Mouse (Mus musculus): ENCODE measurements around the gene Timmdc1. TPM values are rescaled to one million over a fixed set of nuclear protein-coding genes. Genes with fewer than 3 reads are reported as not detected.
"Not testable (repeated sequence)": the region's sequence is repeated elsewhere in the genome, so short reads cannot be mapped to it uniquely, and the experiment has no call there.

The Timmdc1 gene
- polyA plus RNA-seq, 1 experiment from 2014 or later = 27.3 TPM

- Histone ChIP-seq H3K4me1 (no peaks in the 10 kb centered on the region), H3K36me3 (0 out of 2 replicates have a peak, but pooled peaks cover 4% of the 10 kb centered on the region), H3K4me2 (no peak overlapping the region), H3K27ac (no peak overlapping the region), H3K4me3 (replicated peaks) (no peak overlapping the region), H3K9me3 (no peaks in the 10 kb centered on the region), H3K9ac (no peak overlapping the region), H3K27me3 (replicated peaks) (no peaks in the 10 kb centered on the region)
- no peak for ATAC-seq (ENCODE audit: insufficient read depth, low FRiP score, low read depth)
- 83% methylated on average over 3 of the region's 3 CpGs for WGBS
These were observed 29.9 kb downstream of the Timmdc1 start for GRCm38 (mm10) chr16:38492551-38492950.

GRCm38 (mm10) chr16:38483582-38484309 is 38.7 kb downstream of the Timmdc1 start:
- ATAC-seq (ENCODE audit: insufficient read depth, low FRiP score, low read depth) = peak; percentile 31; the same call in 1 of the 2 replicates
- H3K27me3 ChIP-seq (replicated peaks) = 0 out of 2 replicates have a peak, but pooled peaks cover 13% of the 10 kb centered on the region
- H3K36me3 ChIP-seq = no peaks in the 10 kb centered on the region
- no peaks in the 10 kb centered on the region for H3K9me3 ChIP-seq
- WGBS = 25% methylated on average over 42 of the region's 42 CpGs
- H3K4me1 ChIP-seq = peaks cover 6% of the 10 kb centered on the region
- peak overlapping the region; percentile 62 for H3K4me2 ChIP-seq
- H3K9ac ChIP-seq = no peak overlapping the region
- H3K27ac ChIP-seq = no peak overlapping the region
- H3K4me3 ChIP-seq (replicated peaks) = peak overlapping the region; percentile 36

- 20% methylated on average over 32 of the region's 32 CpGs for WGBS
- Histone ChIP-seq H3K4me3 (replicated peaks) (peak overlapping the region; percentile 36), H3K4me1 (peaks cover 6% of the 10 kb centered on the region), H3K9me3 (no peaks in the 10 kb centered on the region), H3K9ac (no peak overlapping the region), H3K36me3 (no peaks in the 10 kb centered on the region), H3K4me2 (peak overlapping the region; percentile 62), H3K27me3 (replicated peaks) (0 out of 2 replicates have a peak, but pooled peaks cover 13% of the 10 kb centered on the region), H3K27ac (no peak overlapping the region)
- ATAC-seq (ENCODE audit: insufficient read depth, low FRiP score, low read depth) = no peak
These were observed 39.5 kb downstream of the Timmdc1 start for GRCm38 (mm10) chr16:38482780-38483562.

- Histone ChIP-seq H3K4me1 (peaks cover 11% of the 10 kb centered on the region), H3K4me3 (replicated peaks) (no peak overlapping the region), H3K9ac (no peak overlapping the region), H3K4me2 (no peak overlapping the region), H3K36me3 (no peaks in the 10 kb centered on the region), H3K27me3 (replicated peaks) (0 out of 2 replicates have a peak, but pooled peaks cover 13% of the 10 kb centered on the region), H3K27ac (no peak overlapping the region), H3K9me3 (no peaks in the 10 kb centered on the region)
- no peak for ATAC-seq (ENCODE audit: insufficient read depth, low FRiP score, low read depth)
- 68% methylated on average over 4 of the region's 4 CpGs for WGBS
These were observed 41.1 kb downstream of the Timmdc1 start for GRCm38 (mm10) chr16:38481327-38481726.

GRCm38 (mm10) chr16:38478296-38478695 is 44.2 kb downstream of the Timmdc1 start:
- no peak overlapping the region for H3K27ac ChIP-seq
- WGBS = 89% methylated on average over 3 of the region's 3 CpGs
- peaks cover 9% of the 10 kb centered on the region for H3K4me1 ChIP-seq
- H3K27me3 ChIP-seq (replicated peaks) = 0 out of 2 replicates have a peak, but pooled peaks cover 6% of the 10 kb centered on the region
- no peak for ATAC-seq (ENCODE audit: insufficient read depth, low FRiP score, low read depth)
- no peak overlapping the region for H3K9ac ChIP-seq
- H3K4me3 ChIP-seq (replicated peaks) = no peak overlapping the region
- no peaks in the 10 kb centered on the region for H3K9me3 ChIP-seq
- H3K36me3 ChIP-seq = no peaks in the 10 kb centered on the region
- no peak overlapping the region for H3K4me2 ChIP-seq

GRCm38 (mm10) chr16:38477241-38477608 is 45.2 kb downstream of the Timmdc1 start:
- 26% methylated on average over 14 of the region's 14 CpGs for WGBS
- H3K4me2 ChIP-seq = peak overlapping the region; percentile 74
- not testable (repeated sequence) for ATAC-seq (ENCODE audit: insufficient read depth, low FRiP score, low read depth); H3K4me1 ChIP-seq; H3K9ac ChIP-seq; H3K27ac ChIP-seq; H3K36me3 ChIP-seq; H3K9me3 ChIP-seq; H3K27me3 ChIP-seq (replicated peaks)
- peak overlapping the region; percentile 37 for H3K4me3 ChIP-seq (replicated peaks)

GRCm38 (mm10) chr16:38476312-38477240 is 45.9 kb downstream of the Timmdc1 start:
- ATAC-seq (ENCODE audit: insufficient read depth, low FRiP score, low read depth) = peak; percentile 47; the same call in 1 of the 2 replicates
- H3K9me3 ChIP-seq = no peaks in the 10 kb centered on the region
- H3K4me2 ChIP-seq = peak overlapping the region; percentile 74
- H3K4me1 ChIP-seq = 0 out of 2 replicates have a peak, but pooled peaks cover 6% of the 10 kb centered on the region
- H3K4me3 ChIP-seq (replicated peaks) = peak overlapping the region; percentile 37
- H3K27ac ChIP-seq = no peak overlapping the region
- no peaks in the 10 kb centered on the region for H3K27me3 ChIP-seq (replicated peaks)
- H3K9ac ChIP-seq = no peak overlapping the region
- H3K36me3 ChIP-seq = no peaks in the 10 kb centered on the region
- 8% methylated on average over 34 of the region's 34 CpGs for WGBS

GRCm38 (mm10) chr16:38475681-38476311 is 46.7 kb downstream of the Timmdc1 start:
- Histone ChIP-seq H3K27me3 (replicated peaks) (no peaks in the 10 kb centered on the region), H3K9ac (no peak overlapping the region), H3K4me2 (peak overlapping the region; percentile 74; the same call in 1 of the 2 replicates), H3K4me3 (replicated peaks) (0 out of 2 replicates have a peak overlapping the region, but pooled peaks have one; percentile 37), H3K9me3 (no peaks in the 10 kb centered on the region), H3K4me1 (0 out of 2 replicates have a peak, but pooled peaks cover 6% of the 10 kb centered on the region), H3K36me3 (no peaks in the 10 kb centered on the region), H3K27ac (no peak overlapping the region)
- no peak; the same call in 1 of the 2 replicates for ATAC-seq (ENCODE audit: insufficient read depth, low FRiP score, low read depth)
- WGBS = 42% methylated on average over 4 of the region's 4 CpGs

GRCm38 (mm10) chr16:38474677-38475286 is 47.7 kb downstream of the Timmdc1 start:
- no peak overlapping the region for H3K9ac ChIP-seq
- no peaks in the 10 kb centered on the region for H3K27me3 ChIP-seq (replicated peaks)
- H3K9me3 ChIP-seq = no peaks in the 10 kb centered on the region
- 0 out of 2 replicates have a peak, but pooled peaks cover 6% of the 10 kb centered on the region for H3K4me1 ChIP-seq
- H3K27ac ChIP-seq = no peak overlapping the region
- H3K36me3 ChIP-seq = no peaks in the 10 kb centered on the region
- 86% methylated on average over 9 of the region's 9 CpGs for WGBS
- ATAC-seq (ENCODE audit: insufficient read depth, low FRiP score, low read depth) = no peak
- H3K4me2 ChIP-seq = no peak overlapping the region
- no peak overlapping the region for H3K4me3 ChIP-seq (replicated peaks)

GRCm38 (mm10) chr16:38473661-38474060 is 48.8 kb downstream of the Timmdc1 start:
- no peak overlapping the region for H3K4me3 ChIP-seq (replicated peaks)
- no peak for ATAC-seq (ENCODE audit: insufficient read depth, low FRiP score, low read depth)
- no peak overlapping the region for H3K9ac ChIP-seq
- no peak overlapping the region for H3K4me2 ChIP-seq
- no peaks in the 10 kb centered on the region for H3K9me3 ChIP-seq
- 0 out of 2 replicates have a peak, but pooled peaks cover 6% of the 10 kb centered on the region for H3K4me1 ChIP-seq
- H3K27me3 ChIP-seq (replicated peaks) = no peaks in the 10 kb centered on the region
- no peak overlapping the region for H3K27ac ChIP-seq
- 80% methylated on average over 5 of the region's 5 CpGs for WGBS
- H3K36me3 ChIP-seq = no peaks in the 10 kb centered on the region

Data from stomach, embryonic 15.5 days (tissue).